Comparison of ENCODE assay signal across 22 mouse cellular contexts in genomic region chr17:42860370-42860769, GRCm38 (mm10). TPM values are rescaled to one million over a fixed set of nuclear protein-coding genes. Genes with fewer than 3 reads are reported as not detected.
DNase-seq lines count a peak whose midpoint lies in the region; ATAC-seq and TF ChIP-seq lines count a peak whose summit lies in the region.
"Had no signal": no experiment of that assay in that cellular context is flagged by ENCODE, and none has a peak within 500 bp of the region (broad histone marks: within the 10 kb centered on the region; RNA-seq: fewer than 3 reads in every experiment).

No protein-coding gene starts in this region.

- no peak overlapping the region for H3K4me3 ChIP-seq in MEL (ENCODE audit: control insufficient read depth in 1 of 2, insufficient read depth in 1 of 2, low read depth in 2 of 2, low read length in 2 of 2)
- H3K4me3 ChIP-seq: embryonic facial prominence, embryonic 13.5 days; erythroblast, embryonic 14.5 days; forebrain, embryonic 13.5 days; liver, embryonic 12.5 days; midbrain, embryonic 13.5 days; myocyte had no signal

- TF ChIP-seq EP300 in MEL (IDR thresholded peaks at IDR 0.05; ENCODE audit: low read depth in 1 of 2, low read length in 2 of 2): no peak

- no peaks in the 10 kb centered on the region for H3K27me3 ChIP-seq in MEL (ENCODE audit: control insufficient read depth in 1 of 2, insufficient read depth in 2 of 2, low read length in 2 of 2)
- H3K27me3 ChIP-seq: embryonic facial prominence, embryonic 13.5 days; forebrain, embryonic 13.5 days; liver, embryonic 12.5 days; midbrain, embryonic 13.5 days had no signal

- no peak for TF ChIP-seq POLR2A in MEL (IDR thresholded peaks at IDR 0.05; ENCODE audit: control insufficient read depth in 1 of 2, insufficient read depth in 1 of 2, low read depth in 1 of 2, low read length in 2 of 2, poor library complexity in 1 of 2)

- H3K36me3 ChIP-seq in MEL (ENCODE audit: control insufficient read depth in 1 of 2, insufficient read depth in 2 of 2, low read length in 2 of 2): no peaks in the 10 kb centered on the region
- H3K36me3 ChIP-seq: midbrain, embryonic 13.5 days had no signal

- H3K27ac ChIP-seq in MEL (ENCODE audit: control insufficient read depth, low read depth, low read length): no peak overlapping the region
- H3K27ac ChIP-seq: embryonic facial prominence, embryonic 13.5 days; forebrain, embryonic 13.5 days; hindbrain, embryonic 14.5 days; liver, embryonic 12.5 days; midbrain, embryonic 13.5 days had no signal

- no peak for TF ChIP-seq CTCF in MEL (IDR thresholded peaks at IDR 0.05 in 2 of 3, conservative IDR thresholded peaks at IDR 0.05 in 1 of 3; ENCODE audit: control insufficient read depth in 1 of 3, insufficient read depth in 1 of 3, low read depth in 2 of 3, low read length in 3 of 3, poor library complexity in 1 of 3, severe bottlenecking in 1 of 3)

- no peaks in the 10 kb centered on the region; the same call in 1 of the 2 replicates for H3K79me2 ChIP-seq in MEL (ENCODE audit: control insufficient read depth, insufficient read depth, low read length, poor library complexity)

- no peak overlapping the region for H3K9ac ChIP-seq in MEL (ENCODE audit: control insufficient read depth, low read depth, low read length, poor library complexity, severe bottlenecking)
- H3K9ac ChIP-seq: embryonic facial prominence, embryonic 13.5 days; forebrain, embryonic 13.5 days; hindbrain, embryonic 14.5 days; liver, embryonic 12.5 days; midbrain, embryonic 13.5 days had no signal

- DNase-seq in CD4-positive, CD25-positive, alpha-beta regulatory T cell, adult 2 months (ENCODE audit: low read depth, low spot score): peak; percentile 11
- peak; percentile 11 for DNase-seq in MEL (ENCODE audit: low read depth, low spot score)
- DNase-seq in thymus, adult 18-20 months: peak; percentile 11 to 40
- DNase-seq in thymus, postnatal 36 days: peak; percentile 27 to 44
- DNase-seq in left cerebral cortex, postnatal 14 days (ENCODE audit: low spot score in 2 of 2): no peak
- no peak for DNase-seq in gastrocnemius, postnatal 25 days
- DNase-seq: adrenal gland, adult 2 months; cerebellum, adult 2 months; cerebellum, postnatal 25 days; heart, postnatal 4 days; kidney, adult 2 months; kidney, postnatal 14 days; lung, adult 18-20 months; lung, postnatal 14 days had no signal

- no peaks in the 10 kb centered on the region for H3K9me3 ChIP-seq in MEL (replicated peaks; ENCODE audit: insufficient read depth, low read length)
- H3K9me3 ChIP-seq: embryonic facial prominence, embryonic 13.5 days; forebrain, embryonic 13.5 days; liver, embryonic 12.5 days; midbrain, embryonic 13.5 days had no signal

- no peak for ATAC-seq in monocyte, adult 5-6 weeks (replicated peaks; ENCODE audit: insufficient number of reproducible peaks, low FRiP score, low TSS enrichment, poor library complexity, severe bottlenecking)
- ATAC-seq: forebrain, embryonic 13.5 days; liver, embryonic 12.5 days; midbrain, embryonic 13.5 days had no signal

- TF ChIP-seq RAD21 in MEL (IDR thresholded peaks at IDR 0.05; ENCODE audit: low read depth, low read length): no peak

- intact Hi-C loops in left cerebral cortex, postnatal 14 days (cut with DNase I): no loop called here

- H3K4me1 ChIP-seq in MEL (ENCODE audit: control insufficient read depth in 1 of 2, insufficient read depth in 2 of 2, low read length in 2 of 2): no peaks in the 10 kb centered on the region
- H3K4me1 ChIP-seq: forebrain, embryonic 13.5 days; midbrain, embryonic 13.5 days had no signal

TF ChIP-seq in MEL, 35 proteins besides CTCF, POLR2A, EP300 and RAD21:
- no peak for TF ChIP-seq MXI1 (IDR thresholded peaks at IDR 0.05; ENCODE audit: low read depth, low read length)
- peak; percentile 46; the same call in 1 of the 2 replicates for TF ChIP-seq USF1 (IDR thresholded peaks at IDR 0.05; ENCODE audit: low read depth, low read length)

RNA-seq across cellular contexts. Expression of gene Cd2ap, which starts 16.1 kb away (rescaled TPM):
- total RNA-seq in MEL (2012; rRNA removed): 10.4 and 10.7 TPM in 2 replicates
- polyA plus RNA-seq in MEL (2012; ENCODE audit: insufficient read depth in 1 of 2, insufficient read length in 2 of 2, low read depth in 1 of 2, low replicate concordance in 2 of 2, missing spikeins in 1 of 2): 10 to 100 TPM in 1 of 2 experiments, not detected in 1; 14.3 TPM
- total RNA-seq in left cerebral cortex, postnatal 14 days (2021): 10 to 100 TPM; 18.8 to 19.4 TPM
- total RNA-seq in monocyte, adult 5-6 weeks (2017): 73.3 to 78.5 TPM (median 78.4 TPM) in 3 replicates
- 10 to 100 TPM; 11.2 to 13.7 TPM for total RNA-seq in gastrocnemius, postnatal 25 days (2021)

Comparison
In these comparisons a context has a peak if more than half of its experiments do, and no peak if none do; other contexts are left out.
1. DNase-seq: peak in CD4-positive, CD25-positive, alpha-beta regulatory T cell, adult 2 months (single experiment), MEL (single experiment), thymus, adult 18-20 months (2 of 2) and thymus, postnatal 36 days (2 of 2); none in left cerebral cortex, postnatal 14 days (0 of 2) and gastrocnemius, postnatal 25 days (single experiment).